Mouse (Mus musculus): ENCODE results near the gene Btrc. TPM values are rescaled to one million over a fixed set of nuclear protein-coding genes. Genes with fewer than 3 reads are reported as not detected.
A peak's percentile ranks its signal among the peaks of the same experiment; 100 is the strongest.

Btrc gene
- polyA plus RNA-seq, 2 experiments = 27.6 to 40.3 TPM

DNA sequence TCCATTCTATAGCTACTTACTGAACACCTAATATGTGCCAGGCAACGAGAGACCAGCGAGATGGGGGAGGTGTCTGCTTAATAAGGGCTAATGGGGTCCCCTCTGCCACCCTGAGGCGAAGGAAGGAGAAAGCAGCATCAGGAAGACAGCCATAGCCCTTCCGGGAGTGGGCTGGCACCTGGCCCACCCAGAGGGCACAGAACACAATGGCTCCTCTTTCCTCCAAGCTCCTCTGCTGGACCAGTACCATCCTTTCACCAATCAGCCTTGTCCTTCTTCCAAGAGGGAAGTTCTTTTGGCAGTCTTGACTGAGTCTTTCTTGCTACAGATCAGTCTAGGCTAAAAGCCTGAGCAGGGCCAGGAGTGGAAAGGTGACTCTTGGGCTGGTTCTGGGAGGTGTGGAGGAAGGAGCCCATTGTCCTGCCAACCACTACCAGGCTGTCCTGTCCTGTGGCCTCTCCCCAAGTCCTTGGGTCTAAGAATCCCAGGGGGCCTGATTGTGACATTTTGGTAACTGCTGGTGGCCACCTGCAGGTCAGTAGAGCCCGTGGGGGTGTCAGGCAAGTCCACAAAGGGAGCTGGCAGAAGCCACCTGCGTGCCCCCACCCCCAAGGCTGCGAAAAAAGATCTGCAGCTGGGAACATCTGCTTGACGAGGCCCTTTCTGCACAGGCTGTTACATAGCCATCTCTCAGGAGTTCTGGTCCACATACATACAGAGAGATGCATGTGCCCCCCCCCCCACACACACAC, 177.3 kb downstream of the Btrc start:
- no peak for TF ChIP-seq CTCF (IDR thresholded peaks at IDR 0.05; ENCODE audit: low read depth)
- no peak for TF ChIP-seq EP300 (IDR thresholded peaks at IDR 0.05; ENCODE audit: low read depth)
- peaks cover 5% of the 10 kb centered on the region for H3K27me3 ChIP-seq (ENCODE audit: control insufficient read depth, insufficient read depth, low read length)
- H3K9ac ChIP-seq (replicated peaks) = no peak overlapping the region
- H3K27ac ChIP-seq = no peak overlapping the region
- H3K4me3 ChIP-seq (ENCODE audit: insufficient read depth in 1 of 2, low read depth in 2 of 2, low read length in 2 of 2) = peak overlapping the region; percentile 6 to 48; a peak in 2 of 4 replicates
- no peaks in the 10 kb centered on the region for H3K36me3 ChIP-seq (replicated peaks; ENCODE audit: control insufficient read depth, insufficient read depth, low read depth)
- ATAC-seq (ENCODE audit: insufficient read depth) (peak; percentile 5; the same call in 1 of the 2 replicates), DNase-seq (ENCODE audit: low read depth in 3 of 3, low spot score in 3 of 3) (no peak)
- 42% methylated on average over 8 of the region's 8 CpGs for WGBS (ENCODE audit: insufficient replicate concordance)
- H3K9me3 ChIP-seq (ENCODE audit: control insufficient read depth, low read length) = no peaks in the 10 kb centered on the region
- H3K4me2 ChIP-seq (ENCODE audit: low read depth) = peak overlapping the region; percentile 74
- peaks cover 0 to 20% of the 10 kb centered on the region in 2 experiments; a peak in 3 of 4 replicates for H3K4me1 ChIP-seq (replicated peaks; ENCODE audit: control insufficient read depth in 2 of 2, insufficient read depth in 2 of 2, low read length in 1 of 2)

GRCm38 (mm10) chr19:45541409-45542041, 178.0 kb downstream of the Btrc start:
- peak; percentile 35; the same call in 1 of the 2 replicates for ATAC-seq (ENCODE audit: insufficient read depth)
- TF ChIP-seq CTCF (IDR thresholded peaks at IDR 0.05; ENCODE audit: low read depth) (0 out of 2 replicates have a peak, but pooled peaks have one; percentile 15), EP300 (IDR thresholded peaks at IDR 0.05; ENCODE audit: low read depth) (no peak)
- WGBS (ENCODE audit: insufficient replicate concordance) = 1% methylated on average over 56 of the region's 58 CpGs
- DNase-seq (ENCODE audit: low read depth in 3 of 3, low spot score in 3 of 3) = no peak
- Histone ChIP-seq H3K4me3 (ENCODE audit: insufficient read depth in 1 of 2, low read depth in 2 of 2, low read length in 2 of 2) (peak overlapping the region; percentile 21 to 48), H3K4me1 (replicated peaks; ENCODE audit: control insufficient read depth in 2 of 2, insufficient read depth in 2 of 2, low read length in 1 of 2) (peaks cover 0 to 20% of the 10 kb centered on the region in 2 experiments; a peak in 3 of 4 replicates), H3K36me3 (replicated peaks; ENCODE audit: control insufficient read depth, insufficient read depth, low read depth) (no peaks in the 10 kb centered on the region), H3K9me3 (ENCODE audit: control insufficient read depth, low read length) (no peaks in the 10 kb centered on the region), H3K4me2 (ENCODE audit: low read depth) (peak overlapping the region; percentile 74), H3K9ac (replicated peaks) (peak overlapping the region; percentile 55), H3K27me3 (ENCODE audit: control insufficient read depth, insufficient read depth, low read length) (peaks cover 5% of the 10 kb centered on the region), H3K27ac (no peak overlapping the region)

DNA sequence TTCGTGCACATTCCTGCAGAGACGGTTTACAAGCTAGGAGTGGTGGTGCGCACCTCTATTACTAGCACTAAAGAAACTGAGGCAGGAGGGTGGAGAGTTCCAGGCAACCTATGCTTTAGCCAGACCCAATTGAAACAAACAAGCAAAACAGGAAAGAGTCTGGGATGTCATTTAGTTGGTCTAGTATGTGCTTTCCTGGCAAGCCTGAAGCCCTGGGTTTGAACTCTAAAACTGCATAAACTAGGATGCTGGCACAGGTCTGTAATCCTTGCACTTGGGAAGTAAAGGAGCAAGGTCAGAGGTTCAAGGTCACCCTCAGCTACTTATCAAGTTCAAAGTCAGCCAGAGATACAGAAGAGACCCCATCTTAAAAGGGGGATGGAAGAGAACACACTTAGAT, 178.5 kb downstream of the Btrc start:
- peak overlapping the region; percentile 21 to 48 for H3K4me3 ChIP-seq (ENCODE audit: insufficient read depth in 1 of 2, low read depth in 2 of 2, low read length in 2 of 2)
- H3K4me1 ChIP-seq (replicated peaks; ENCODE audit: control insufficient read depth in 2 of 2, insufficient read depth in 2 of 2, low read length in 1 of 2) = peaks cover under 1 to 23% of the 10 kb centered on the region in 2 experiments
- WGBS (ENCODE audit: insufficient replicate concordance) = 32% methylated on average over 3 of the region's 3 CpGs
- TF ChIP-seq EP300 (IDR thresholded peaks at IDR 0.05; ENCODE audit: low read depth) = no peak
- TF ChIP-seq CTCF (IDR thresholded peaks at IDR 0.05; ENCODE audit: low read depth) = no peak
- no peaks in the 10 kb centered on the region for H3K9me3 ChIP-seq (ENCODE audit: control insufficient read depth, low read length)
- DNase-seq (ENCODE audit: low read depth in 3 of 3, low spot score in 3 of 3) = no peak
- no peak overlapping the region for H3K27ac ChIP-seq
- H3K4me2 ChIP-seq (ENCODE audit: low read depth) = peak overlapping the region; percentile 74
- H3K36me3 ChIP-seq (replicated peaks; ENCODE audit: control insufficient read depth, insufficient read depth, low read depth) = no peaks in the 10 kb centered on the region
- no peak overlapping the region for H3K9ac ChIP-seq (replicated peaks)
- ATAC-seq (ENCODE audit: insufficient read depth) = no peak
- H3K27me3 ChIP-seq (ENCODE audit: control insufficient read depth, insufficient read depth, low read length) = peaks cover 5% of the 10 kb centered on the region

- Histone ChIP-seq H3K4me1 (replicated peaks; ENCODE audit: control insufficient read depth in 2 of 2, insufficient read depth in 2 of 2, low read length in 1 of 2) (peaks cover 18 to 33% of the 10 kb centered on the region in 2 experiments), H3K4me3 (ENCODE audit: insufficient read depth in 1 of 2, low read depth in 2 of 2, low read length in 2 of 2) (peak overlapping the region; percentile 43 to 50), H3K9ac (replicated peaks) (0 out of 2 replicates have a peak overlapping the region, but pooled peaks have one; percentile 9), H3K9me3 (ENCODE audit: control insufficient read depth, low read length) (no peaks in the 10 kb centered on the region), H3K27ac (no peak overlapping the region), H3K36me3 (replicated peaks; ENCODE audit: control insufficient read depth, insufficient read depth, low read depth) (no peaks in the 10 kb centered on the region), H3K4me2 (ENCODE audit: low read depth) (peak overlapping the region; percentile 79), H3K27me3 (ENCODE audit: control insufficient read depth, insufficient read depth, low read length) (peaks cover 5% of the 10 kb centered on the region)
- TF ChIP-seq EP300 (IDR thresholded peaks at IDR 0.05; ENCODE audit: low read depth) (no peak), CTCF (IDR thresholded peaks at IDR 0.05; ENCODE audit: low read depth) (no peak)
- DNase-seq (ENCODE audit: low read depth in 3 of 3, low spot score in 3 of 3) (no peak), ATAC-seq (ENCODE audit: insufficient read depth) (no peak)
- WGBS (ENCODE audit: insufficient replicate concordance) = under 1% methylated on average over 16 of the region's 26 CpGs
Measured at GRCm38 (mm10) chr19:45544152-45544924, 180.8 kb downstream of the Btrc start.

Data from liver, embryonic 14.5 days (tissue).